Mouse (Mus musculus) heart, postnatal 25 days (tissue): ENCODE data around the gene Rps6ka5. TPM values are rescaled to one million over a fixed set of nuclear protein-coding genes. Genes with fewer than 3 reads are reported as not detected.

Source experiments
- DNase-seq: peaks from one replicate; pipeline ENCODE4 v3.0.0; 2022; ENCODE audit warnings: low spot score
- intact Hi-C: fragments of 180-260 bp; cut with DNase I; formaldehyde crosslinking; loops from one replicate; pipeline ENCODE4 v1.15.1; 2025
- total RNA-seq, 2 experiments: library from RNA; stranded (reverse); gene quantifications; 2 replicates each; pipeline ENCODE4 v1.2.3; 2021

Gene Rps6ka5
- total RNA-seq, 2 experiments from 2014 or later, result 12.9 to 14.7 TPM

- no peak for DNase-seq
- intact Hi-C loops, result loop anchor here (5.0 to 10.0 kb wide), 2 partner anchors 48 to 534 kb away; partner anchors contain the start of genes Calm1 and Dglucy
Measured at GRCm38 (mm10) chr12:100728646-100729485, 2.1 kb upstream of the Rps6ka5 start.

- DNase-seq, result no peak
- intact Hi-C loops, result loop anchor here (5.0 to 10.0 kb wide), 2 partner anchors 49 to 533 kb away; partner anchors contain the start of genes Calm1 and Dglucy
Measured at GRCm38 (mm10) chr12:100727891-100728290, 1.1 kb upstream of the Rps6ka5 start.

- DNase-seq, result no peak
- intact Hi-C loops, result loop anchor here (5.0 to 10.0 kb wide), 2 partner anchors 52 to 531 kb away; partner anchors contain the start of genes Calm1 and Dglucy
Measured at GRCm38 (mm10) chr12:100725458-100725786, 1.4 kb downstream of the Rps6ka5 start.

- intact Hi-C loops, result loop anchor here (1.0 to 10.0 kb wide), 4 partner anchors 52 to 530 kb away; partner anchors contain the start of genes Calm1 and Dglucy
Measured at GRCm38 (mm10) chr12:100724606-100725457, 2.0 kb downstream of the Rps6ka5 start.

GRCm38 (mm10) chr12:100724182-100724581, 2.6 kb downstream of the Rps6ka5 start:
- no peak for DNase-seq
- intact Hi-C loops, result loop anchor here (1.0 to 10.0 kb wide), 3 partner anchors 82 to 529 kb away; partner anchors contain the start of gene Calm1

More at GRCm38 (mm10) chr12:100724606-100725457, 2.0 kb downstream of the Rps6ka5 start:
- peak; percentile 100 for DNase-seq

GRCm38 (mm10) chr12:100720801-100721200, 6.0 kb downstream of the Rps6ka5 start:
- intact Hi-C loops, result loop anchor here (5.0 to 10.0 kb wide), 2 partner anchors 78 to 526 kb away; partner anchors contain the start of gene Calm1
- DNase-seq, result no peak

- intact Hi-C loops, result no loop called here
Measured at GRCm38 (mm10) chr12:100717446-100717845, 9.3 kb downstream of the Rps6ka5 start.

GRCm38 (mm10) chr12:100716969-100717368, 9.8 kb downstream of the Rps6ka5 start:
- intact Hi-C loops, result no loop called here

More at GRCm38 (mm10) chr12:100717446-100717845, 9.3 kb downstream of the Rps6ka5 start:
- no peak for DNase-seq

GRCm38 (mm10) chr12:100711819-100712218, 15.0 kb downstream of the Rps6ka5 start:
- no peak for DNase-seq
- intact Hi-C loops, result no loop called here

More at GRCm38 (mm10) chr12:100716969-100717368, 9.8 kb downstream of the Rps6ka5 start:
- no peak for DNase-seq

- DNase-seq, result no peak
- intact Hi-C loops, result no loop called here
Measured at GRCm38 (mm10) chr12:100711116-100711691, 15.6 kb downstream of the Rps6ka5 start.

- intact Hi-C loops, result no loop called here
- DNase-seq, result no peak
Measured at GRCm38 (mm10) chr12:100710432-100710831, 16.4 kb downstream of the Rps6ka5 start.

GRCm38 (mm10) chr12:100707312-100707711, 19.5 kb downstream of the Rps6ka5 start:
- no peak for DNase-seq
- intact Hi-C loops, result no loop called here

- intact Hi-C loops, result no loop called here
Measured at GRCm38 (mm10) chr12:100705057-100705722, 21.6 kb downstream of the Rps6ka5 start.

GRCm38 (mm10) chr12:100698019-100698418, 28.8 kb downstream of the Rps6ka5 start:
- intact Hi-C loops, result no loop called here
- DNase-seq, result no peak

More at GRCm38 (mm10) chr12:100705057-100705722, 21.6 kb downstream of the Rps6ka5 start:
- DNase-seq, result no peak

- no peak for DNase-seq
- intact Hi-C loops, result no loop called here
Measured at GRCm38 (mm10) chr12:100696621-100697020, 30.2 kb downstream of the Rps6ka5 start.

GRCm38 (mm10) chr12:100695252-100695651, 31.5 kb downstream of the Rps6ka5 start:
- no peak for DNase-seq
- intact Hi-C loops, result no loop called here

- intact Hi-C loops, result no loop called here
- DNase-seq, result no peak
Measured at GRCm38 (mm10) chr12:100692208-100692607, 34.6 kb downstream of the Rps6ka5 start.

- intact Hi-C loops, result no loop called here
- no peak for DNase-seq
Measured at GRCm38 (mm10) chr12:100690444-100690843, 36.3 kb downstream of the Rps6ka5 start.

GRCm38 (mm10) chr12:100688177-100688576, 38.6 kb downstream of the Rps6ka5 start:
- intact Hi-C loops, result no loop called here
- no peak for DNase-seq
